Mouse (Mus musculus) limb, embryonic 11.5 days (tissue): Measurements from ENCODE around the gene Thegl. TPM values are rescaled to one million over a fixed set of nuclear protein-coding genes. Genes with fewer than 3 reads are reported as not detected.

Experiments used
- ATAC-seq: fragments of 200-750 bp; cut with Nextera tagmentation; 2 replicates; pipeline ENCODE4 v1.8.0; 2017; ENCODE audit warnings: low read depth; ENCODE audit not compliant: insufficient number of reproducible peaks, low FRiP score, low TSS enrichment
- DNase-seq: peaks from one replicate; pipeline ENCODE4 v3.0.0-alpha.2; 2015; ENCODE audit warnings: low spot score
- H3K27ac ChIP-seq: fragments of 300-500 bp; sonication (generic); replicated peaks from 2 replicates; pipeline ENCODE4 v1.5.1; 2014; ENCODE audit warnings: low read depth, mild to moderate bottlenecking, low read length
- H3K27me3 ChIP-seq: fragments of 300-500 bp; sonication (generic); 2 replicates; pipeline ENCODE4 v1.6.1; 2014; ENCODE audit warnings: mild to moderate bottlenecking, low read length, mixed read lengths; ENCODE audit not compliant: control insufficient read depth, insufficient read depth
- H3K36me3 ChIP-seq: fragments of 300-500 bp; sonication (generic); 2 replicates; pipeline ENCODE4 v1.6.1; 2014; ENCODE audit warnings: mild to moderate bottlenecking, low read length, moderate library complexity, mixed read lengths; ENCODE audit not compliant: control insufficient read depth, insufficient read depth
- H3K4me1 ChIP-seq: fragments of 300-500 bp; sonication (generic); 2 replicates; pipeline ENCODE4 v1.6.1; 2014; ENCODE audit warnings: low read length, mixed read lengths; ENCODE audit not compliant: control insufficient read depth, insufficient read depth
- H3K4me2 ChIP-seq: fragments of 300-500 bp; sonication (generic); 2 replicates; pipeline ENCODE4 v1.6.1; 2014; ENCODE audit warnings: low read depth, mild to moderate bottlenecking, moderate library complexity; ENCODE audit not compliant: severe bottlenecking
- H3K4me3 ChIP-seq: fragments of 300-500 bp; sonication (generic); 2 replicates; pipeline ENCODE4 v1.5.1; 2014; ENCODE audit warnings: low read depth, low read length
- H3K9ac ChIP-seq: fragments of 300-500 bp; sonication (generic); 2 replicates; pipeline ENCODE4 v1.6.1; 2014; ENCODE audit warnings: mild to moderate bottlenecking, low read length
- H3K9me3 ChIP-seq: fragments of 300-500 bp; sonication (generic); 2 replicates; pipeline ENCODE4 v1.6.1; 2016; ENCODE audit warnings: low read length; ENCODE audit not compliant: control insufficient read depth
- WGBS: fragments of 180-500 bp; shearing (Covaris S2); extraction: QIAGEN DNeasy Blood & Tissue Kit; methylation state at CpG from one replicate; pipeline ENCODE4 v1.1.7; 2014; 5-methylcytosine and 5-hydroxymethylcytosine counted together
- polyA plus RNA-seq: library from polyadenylated mRNA; unstranded; fragments of >200 nt; fragmentation: Nextera tagmentation; extraction: Ambion mirVana; gene quantifications from 2 replicates; pipeline ENCODE4 v1.2.1, GENCODE M21; 2014

Thegl gene
- polyA plus RNA-seq, 1 experiment from 2014 or later: not detected

GRCm38 (mm10) chr5:77100691-77101090 lies 84.9 kb downstream of the Thegl start:
- Histone ChIP-seq H3K4me1 (peaks cover 8% of the 10 kb centered on the region), H3K9ac (no peak overlapping the region), H3K27me3 (no peaks in the 10 kb centered on the region), H3K9me3 (no peaks in the 10 kb centered on the region), H3K4me3 (no peak overlapping the region), H3K27ac (no peak overlapping the region), H3K4me2 (no peak overlapping the region), H3K36me3 (no peaks in the 10 kb centered on the region)
- ATAC-seq: no peak
- DNase-seq: no peak
- WGBS: 87% methylated on average over 6 of the region's 6 CpGs

GRCm38 (mm10) chr5:77102522-77103365 lies 86.9 kb downstream of the Thegl start:
- Histone ChIP-seq H3K9ac (no peak overlapping the region), H3K27ac (no peak overlapping the region), H3K9me3 (no peaks in the 10 kb centered on the region), H3K4me1 (no peaks in the 10 kb centered on the region), H3K36me3 (no peaks in the 10 kb centered on the region), H3K27me3 (no peaks in the 10 kb centered on the region), H3K4me2 (no peak overlapping the region), H3K4me3 (no peak overlapping the region)
- ATAC-seq: no peak
- WGBS: 88% methylated on average over 15 of the region's 15 CpGs
- no peak for DNase-seq

- Histone ChIP-seq H3K4me1 (0 out of 2 replicates have a peak, but pooled peaks cover 1% of the 10 kb centered on the region), H3K36me3 (no peaks in the 10 kb centered on the region), H3K4me2 (no peak overlapping the region), H3K9me3 (no peaks in the 10 kb centered on the region), H3K27ac (no peak overlapping the region), H3K9ac (no peak overlapping the region), H3K4me3 (no peak overlapping the region), H3K27me3 (no peaks in the 10 kb centered on the region)
- 86% methylated on average over 11 of the region's 11 CpGs for WGBS
- no peak for ATAC-seq
- no peak for DNase-seq
Observed at GRCm38 (mm10) chr5:77107146-77107822, 91.5 kb downstream of the Thegl start.

GRCm38 (mm10) chr5:77108806-77109205 lies 93.0 kb downstream of the Thegl start:
- WGBS: 96% methylated on average over 6 of the region's 6 CpGs
- Histone ChIP-seq H3K4me1 (0 out of 2 replicates have a peak, but pooled peaks cover 2% of the 10 kb centered on the region), H3K4me3 (no peak overlapping the region), H3K9me3 (no peaks in the 10 kb centered on the region), H3K27ac (no peak overlapping the region), H3K9ac (no peak overlapping the region), H3K27me3 (no peaks in the 10 kb centered on the region), H3K36me3 (no peaks in the 10 kb centered on the region), H3K4me2 (no peak overlapping the region)
- ATAC-seq: no peak
- DNase-seq: no peak

- Histone ChIP-seq H3K9me3 (no peaks in the 10 kb centered on the region), H3K27me3 (no peaks in the 10 kb centered on the region), H3K4me1 (0 out of 2 replicates have a peak, but pooled peaks cover 4% of the 10 kb centered on the region), H3K4me3 (no peak overlapping the region), H3K4me2 (no peak overlapping the region), H3K27ac (no peak overlapping the region), H3K36me3 (no peaks in the 10 kb centered on the region), H3K9ac (no peak overlapping the region)
- 72% methylated on average over 2 of the region's 2 CpGs for WGBS
- ATAC-seq: no peak
- DNase-seq: no peak
Observed at GRCm38 (mm10) chr5:77109814-77110213, 94.0 kb downstream of the Thegl start.

Other genes starting within 250 kb of the Thegl start
- 16.2 and 23.9 TPM in 2 replicates for gene Aasdh, start 110.5 kb upstream of the Thegl start, polyA plus RNA-seq
- gene Paics, start 64.7 kb upstream of the Thegl start, polyA plus RNA-seq: 484 and 488 TPM in 2 replicates
- 42.5 and 45.6 TPM in 2 replicates for gene Ppat, start 64.4 kb upstream of the Thegl start, polyA plus RNA-seq
- gene Srp72, start 41.3 kb upstream of the Thegl start, polyA plus RNA-seq: 88.3 and 88.6 TPM in 2 replicates
- 0.40 TPM in 1 of 2 replicates, not detected in the other for gene Arl9, start 12.0 kb upstream of the Thegl start, polyA plus RNA-seq
- 0.13 and 0.34 TPM in 2 replicates for gene Hopx, start 99.1 kb downstream of the Thegl start, polyA plus RNA-seq
- gene Spink2, start 195.4 kb downstream of the Thegl start, polyA plus RNA-seq: 0.33 and 1.8 TPM in 2 replicates
- 58.0 and 59.1 TPM in 2 replicates for gene Rest, start 249.5 kb downstream of the Thegl start, polyA plus RNA-seq